Mouse (Mus musculus): ENCODE results near the gene Hectd4. TPM values are rescaled to one million over a fixed set of nuclear protein-coding genes. Genes with fewer than 3 reads are reported as not detected.

Gene Hectd4
- polyA plus RNA-seq, 1 experiment from 2014 or later, result 35.2 TPM

GRCm38 (mm10) chr5:121249693-121250092, 29.7 kb downstream of the Hectd4 start:
- no peak overlapping the region for H3K9ac ChIP-seq (replicated peaks; ENCODE audit: low read depth, low read length)
- 0 out of 2 replicates have a peak, but pooled peaks cover under 1% of the 10 kb centered on the region for H3K36me3 ChIP-seq (ENCODE audit: control insufficient read depth, insufficient read depth, low read length)
- no peaks in the 10 kb centered on the region for H3K27me3 ChIP-seq (ENCODE audit: control insufficient read depth, insufficient read depth, low read length)
- no peaks in the 10 kb centered on the region for H3K9me3 ChIP-seq (ENCODE audit: control insufficient read depth, low read length)
- no peaks in the 10 kb centered on the region for H3K4me1 ChIP-seq (ENCODE audit: control insufficient read depth, insufficient read depth, low read length)
- no peak for ATAC-seq (ENCODE audit: low read depth)
- no peak overlapping the region for H3K27ac ChIP-seq (ENCODE audit: low read depth, low read length)
- WGBS, result 89% methylated on average over 3 of the region's 3 CpGs
- H3K4me3 ChIP-seq (ENCODE audit: low read depth, low read length), result no peak overlapping the region
- H3K4me2 ChIP-seq (ENCODE audit: low read depth, low read length), result no peak overlapping the region

GRCm38 (mm10) chr5:121251813-121252212, 31.8 kb downstream of the Hectd4 start:
- H3K9me3 ChIP-seq (ENCODE audit: control insufficient read depth, low read length), result no peaks in the 10 kb centered on the region
- no peaks in the 10 kb centered on the region for H3K4me1 ChIP-seq (ENCODE audit: control insufficient read depth, insufficient read depth, low read length)
- no peak overlapping the region for H3K27ac ChIP-seq (ENCODE audit: low read depth, low read length)
- H3K4me3 ChIP-seq (ENCODE audit: low read depth, low read length), result no peak overlapping the region
- H3K27me3 ChIP-seq (ENCODE audit: control insufficient read depth, insufficient read depth, low read length), result no peaks in the 10 kb centered on the region
- 72% methylated on average over 8 of the region's 8 CpGs for WGBS
- no peak for ATAC-seq (ENCODE audit: low read depth)
- H3K9ac ChIP-seq (replicated peaks; ENCODE audit: low read depth, low read length), result no peak overlapping the region
- H3K36me3 ChIP-seq (ENCODE audit: control insufficient read depth, insufficient read depth, low read length), result 0 out of 2 replicates have a peak, but pooled peaks cover 5% of the 10 kb centered on the region
- H3K4me2 ChIP-seq (ENCODE audit: low read depth, low read length), result no peak overlapping the region

DNA sequence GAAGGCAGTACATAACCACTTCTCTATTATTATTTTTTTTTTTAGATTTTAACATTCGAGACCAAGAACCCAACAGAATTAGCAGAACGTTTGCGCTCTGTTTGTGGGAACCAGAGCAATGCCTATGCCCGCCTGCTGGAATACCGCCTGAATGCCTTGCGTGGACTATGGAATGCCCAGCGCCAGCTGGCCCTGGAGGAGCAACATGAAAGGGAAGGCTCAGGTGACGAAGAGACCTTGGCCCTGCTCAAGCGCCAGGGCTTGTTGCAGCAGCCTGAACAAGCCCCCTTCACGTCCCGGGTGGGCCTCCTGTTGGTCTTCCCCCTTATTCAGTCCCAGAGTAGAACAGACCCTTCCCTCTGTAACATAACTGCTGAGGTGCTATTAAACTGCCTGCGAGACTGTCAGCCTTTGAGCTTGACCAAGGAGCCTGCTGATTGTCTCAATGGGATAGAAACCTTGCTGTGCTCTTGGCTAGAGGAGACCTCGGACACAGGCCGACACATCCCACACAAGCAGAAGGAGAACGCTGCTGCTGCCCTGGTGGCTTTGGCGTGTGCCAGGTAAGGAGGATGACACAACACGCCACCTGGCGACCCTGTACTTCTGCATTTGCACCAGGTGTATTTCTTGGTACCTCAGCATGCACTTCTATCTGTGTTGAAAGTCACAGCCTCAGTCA, 33.9 kb downstream of the Hectd4 start:
- Histone ChIP-seq H3K9me3 (ENCODE audit: control insufficient read depth, low read length) (no peaks in the 10 kb centered on the region), H3K4me1 (ENCODE audit: control insufficient read depth, insufficient read depth, low read length) (no peaks in the 10 kb centered on the region), H3K4me3 (ENCODE audit: low read depth, low read length) (no peak overlapping the region), H3K4me2 (ENCODE audit: low read depth, low read length) (no peak overlapping the region), H3K27ac (ENCODE audit: low read depth, low read length) (no peak overlapping the region), H3K27me3 (ENCODE audit: control insufficient read depth, insufficient read depth, low read length) (no peaks in the 10 kb centered on the region), H3K9ac (replicated peaks; ENCODE audit: low read depth, low read length) (no peak overlapping the region), H3K36me3 (ENCODE audit: control insufficient read depth, insufficient read depth, low read length) (0 out of 2 replicates have a peak, but pooled peaks cover 5% of the 10 kb centered on the region)
- no peak for ATAC-seq (ENCODE audit: low read depth)
- WGBS, result 88% methylated on average over 18 of the region's 18 CpGs

DNA sequence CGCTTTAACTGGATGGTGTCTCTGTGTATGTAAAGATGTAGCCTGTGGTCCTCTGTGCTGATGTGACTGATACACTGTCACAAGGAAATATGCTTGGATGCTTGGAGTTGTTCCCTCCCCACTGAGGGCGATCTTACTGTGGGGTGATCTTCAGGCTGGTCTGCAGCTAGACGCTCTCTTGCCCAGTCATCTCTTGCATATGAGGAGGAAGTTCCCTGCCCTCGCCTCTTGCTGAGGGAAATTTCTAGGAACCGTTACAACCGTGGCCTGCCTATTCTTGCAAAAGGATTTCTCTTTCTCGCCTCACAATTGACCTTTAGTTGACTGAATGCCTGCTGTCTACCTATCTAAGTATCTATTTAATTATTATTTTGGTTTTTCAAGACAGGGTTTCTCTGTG, 35.0 kb downstream of the Hectd4 start:
- Histone ChIP-seq H3K9ac (replicated peaks; ENCODE audit: low read depth, low read length) (no peak overlapping the region), H3K36me3 (ENCODE audit: control insufficient read depth, insufficient read depth, low read length) (peaks cover 8% of the 10 kb centered on the region; the same call in 1 of the 2 replicates), H3K9me3 (ENCODE audit: control insufficient read depth, low read length) (no peaks in the 10 kb centered on the region), H3K4me3 (ENCODE audit: low read depth, low read length) (no peak overlapping the region), H3K4me1 (ENCODE audit: control insufficient read depth, insufficient read depth, low read length) (no peaks in the 10 kb centered on the region), H3K27ac (ENCODE audit: low read depth, low read length) (no peak overlapping the region), H3K4me2 (ENCODE audit: low read depth, low read length) (no peak overlapping the region), H3K27me3 (ENCODE audit: control insufficient read depth, insufficient read depth, low read length) (no peaks in the 10 kb centered on the region)
- 89% methylated on average over 7 of the region's 7 CpGs for WGBS
- no peak for ATAC-seq (ENCODE audit: low read depth)

DNA sequence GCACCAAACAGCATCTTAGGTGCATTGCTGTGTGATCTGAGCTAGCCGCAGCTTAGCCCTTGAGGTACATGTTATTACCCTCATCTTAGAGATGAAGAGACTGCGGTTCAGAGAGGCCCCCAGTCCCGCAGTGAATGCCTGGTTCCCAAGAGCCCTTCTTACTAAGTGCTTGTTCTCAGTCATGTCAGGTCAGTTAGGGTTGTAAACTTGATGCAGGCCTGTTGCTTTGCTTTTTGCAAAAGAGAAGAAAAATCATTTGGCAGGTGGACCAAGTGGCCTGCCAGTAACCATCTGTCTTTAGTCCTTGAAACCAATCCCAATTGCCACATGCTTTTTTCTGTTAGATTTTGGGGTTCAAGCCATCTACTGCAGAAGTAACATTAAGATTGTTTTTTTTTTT, 41.8 kb downstream of the Hectd4 start:
- Histone ChIP-seq H3K27ac (ENCODE audit: low read depth, low read length) (no peak overlapping the region), H3K4me2 (ENCODE audit: low read depth, low read length) (no peak overlapping the region), H3K4me3 (ENCODE audit: low read depth, low read length) (no peak overlapping the region), H3K4me1 (ENCODE audit: control insufficient read depth, insufficient read depth, low read length) (no peaks in the 10 kb centered on the region), H3K36me3 (ENCODE audit: control insufficient read depth, insufficient read depth, low read length) (peaks cover 27% of the 10 kb centered on the region), H3K9me3 (ENCODE audit: control insufficient read depth, low read length) (no peaks in the 10 kb centered on the region), H3K9ac (replicated peaks; ENCODE audit: low read depth, low read length) (no peak overlapping the region), H3K27me3 (ENCODE audit: control insufficient read depth, insufficient read depth, low read length) (no peaks in the 10 kb centered on the region)
- 86% methylated on average over 3 of the region's 3 CpGs for WGBS
- ATAC-seq (ENCODE audit: low read depth), result no peak

DNA sequence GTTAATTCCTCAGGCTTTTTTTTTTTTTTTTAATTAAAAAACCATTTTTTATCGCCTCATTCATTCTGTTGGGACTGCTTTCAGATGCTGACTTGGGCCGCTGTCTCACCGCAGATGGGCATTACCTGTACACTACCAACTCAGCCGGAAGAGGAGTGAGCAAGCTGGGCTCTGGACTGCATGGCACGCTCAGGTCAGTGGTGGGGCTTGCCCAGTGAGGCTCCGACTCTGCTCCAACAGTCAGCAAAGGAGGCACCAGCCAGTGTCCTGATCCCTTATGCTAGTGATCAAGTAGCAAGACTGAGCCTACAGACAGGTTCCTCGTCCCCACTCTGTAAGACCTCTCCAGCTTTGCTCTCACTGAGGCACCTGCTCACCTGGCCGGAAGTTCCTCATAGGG, 42.4 kb downstream of the Hectd4 start:
- no peak overlapping the region for H3K9ac ChIP-seq (replicated peaks; ENCODE audit: low read depth, low read length)
- WGBS, result 94% methylated on average over 8 of the region's 8 CpGs
- no peaks in the 10 kb centered on the region for H3K4me1 ChIP-seq (ENCODE audit: control insufficient read depth, insufficient read depth, low read length)
- H3K27ac ChIP-seq (ENCODE audit: low read depth, low read length), result no peak overlapping the region
- no peaks in the 10 kb centered on the region for H3K27me3 ChIP-seq (ENCODE audit: control insufficient read depth, insufficient read depth, low read length)
- H3K4me2 ChIP-seq (ENCODE audit: low read depth, low read length), result no peak overlapping the region
- peaks cover 27% of the 10 kb centered on the region for H3K36me3 ChIP-seq (ENCODE audit: control insufficient read depth, insufficient read depth, low read length)
- ATAC-seq (ENCODE audit: low read depth), result no peak
- no peak overlapping the region for H3K4me3 ChIP-seq (ENCODE audit: low read depth, low read length)
- H3K9me3 ChIP-seq (ENCODE audit: control insufficient read depth, low read length), result no peaks in the 10 kb centered on the region

DNA sequence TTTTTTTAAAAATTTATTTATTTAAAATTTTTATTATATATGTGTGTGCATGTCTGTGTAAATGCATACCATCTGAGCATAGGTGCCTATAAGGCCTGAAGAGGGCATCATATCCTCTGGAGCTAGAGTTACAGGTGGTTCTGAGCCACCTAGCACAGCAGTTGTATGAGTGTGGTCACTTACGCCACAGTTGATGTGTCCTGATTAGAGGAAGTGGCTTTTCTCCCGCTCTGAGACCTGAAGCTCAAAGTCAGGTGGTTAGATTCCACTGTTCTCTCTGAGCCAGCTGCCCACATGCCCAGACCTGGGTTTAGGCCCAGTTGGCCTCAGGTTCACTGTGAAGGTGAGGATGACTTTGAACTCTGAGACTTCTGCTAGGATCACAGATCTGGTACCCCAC, 44.6 kb downstream of the Hectd4 start:
- Histone ChIP-seq H3K4me1 (ENCODE audit: control insufficient read depth, insufficient read depth, low read length) (no peaks in the 10 kb centered on the region), H3K27me3 (ENCODE audit: control insufficient read depth, insufficient read depth, low read length) (no peaks in the 10 kb centered on the region), H3K36me3 (ENCODE audit: control insufficient read depth, insufficient read depth, low read length) (peaks cover 29% of the 10 kb centered on the region), H3K27ac (ENCODE audit: low read depth, low read length) (no peak overlapping the region), H3K9ac (replicated peaks; ENCODE audit: low read depth, low read length) (no peak overlapping the region), H3K9me3 (ENCODE audit: control insufficient read depth, low read length) (no peaks in the 10 kb centered on the region), H3K4me2 (ENCODE audit: low read depth, low read length) (no peak overlapping the region), H3K4me3 (ENCODE audit: low read depth, low read length) (no peak overlapping the region)
- ATAC-seq (ENCODE audit: low read depth), result no peak
- 97% methylated on average over 2 of the region's 2 CpGs for WGBS

- WGBS, result 91% methylated on average over 7 of the region's 7 CpGs
- no peaks in the 10 kb centered on the region for H3K27me3 ChIP-seq (ENCODE audit: control insufficient read depth, insufficient read depth, low read length)
- no peaks in the 10 kb centered on the region for H3K9me3 ChIP-seq (ENCODE audit: control insufficient read depth, low read length)
- ATAC-seq (ENCODE audit: low read depth), result no peak
- no peak overlapping the region for H3K4me3 ChIP-seq (ENCODE audit: low read depth, low read length)
- H3K9ac ChIP-seq (replicated peaks; ENCODE audit: low read depth, low read length), result no peak overlapping the region
- H3K4me1 ChIP-seq (ENCODE audit: control insufficient read depth, insufficient read depth, low read length), result no peaks in the 10 kb centered on the region
- no peak overlapping the region for H3K27ac ChIP-seq (ENCODE audit: low read depth, low read length)
- H3K36me3 ChIP-seq (ENCODE audit: control insufficient read depth, insufficient read depth, low read length), result peaks cover 30% of the 10 kb centered on the region
- H3K4me2 ChIP-seq (ENCODE audit: low read depth, low read length), result no peak overlapping the region
Observed at GRCm38 (mm10) chr5:121266741-121267382, 46.8 kb downstream of the Hectd4 start.

DNA sequence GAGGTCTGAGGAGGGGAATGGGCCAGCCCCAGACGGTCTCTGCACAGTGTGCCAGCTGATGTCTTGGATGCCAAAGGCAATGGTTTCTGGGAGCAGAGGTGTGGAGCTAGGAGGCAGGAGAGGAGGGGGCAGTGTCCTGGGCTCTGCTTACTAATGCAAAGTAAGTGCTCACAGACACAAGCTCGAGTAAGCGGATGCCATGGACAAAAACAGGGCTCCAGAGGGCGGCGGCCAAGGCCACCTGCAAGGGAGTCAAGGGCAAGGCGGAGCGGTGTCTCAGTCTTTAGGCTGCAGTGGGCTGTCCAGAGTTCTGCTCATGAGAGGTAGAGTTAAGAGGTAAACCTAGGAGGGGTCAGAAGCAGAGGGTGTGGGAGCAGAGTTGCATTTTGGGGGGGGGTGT, 51.0 kb downstream of the Hectd4 start:
- ATAC-seq (ENCODE audit: low read depth), result no peak
- H3K4me3 ChIP-seq (ENCODE audit: low read depth, low read length), result no peak overlapping the region
- H3K9ac ChIP-seq (replicated peaks; ENCODE audit: low read depth, low read length), result no peak overlapping the region
- no peak overlapping the region for H3K27ac ChIP-seq (ENCODE audit: low read depth, low read length)
- 83% methylated on average over 7 of the region's 7 CpGs for WGBS
- no peaks in the 10 kb centered on the region for H3K27me3 ChIP-seq (ENCODE audit: control insufficient read depth, insufficient read depth, low read length)
- peaks cover 17% of the 10 kb centered on the region for H3K36me3 ChIP-seq (ENCODE audit: control insufficient read depth, insufficient read depth, low read length)
- H3K9me3 ChIP-seq (ENCODE audit: control insufficient read depth, low read length), result no peaks in the 10 kb centered on the region
- no peaks in the 10 kb centered on the region for H3K4me1 ChIP-seq (ENCODE audit: control insufficient read depth, insufficient read depth, low read length)
- no peak overlapping the region for H3K4me2 ChIP-seq (ENCODE audit: low read depth, low read length)
